Mouse (Mus musculus) spleen, adult 2 months (tissue): ENCODE results near the gene Prnd. TPM values are rescaled to one million over a fixed set of nuclear protein-coding genes. Genes with fewer than 3 reads are reported as not detected.

Source experiments
- DNase-seq, 2 experiments: peaks; one replicate each; pipeline versions ENCODE4 v3.0.0 to v3.0.0-alpha.2; 2012 to 2021; ENCODE audit warnings: low spot score in 2 of 2, low read depth in 1 of 2
- H3K27ac ChIP-seq: fragments of 200-500 bp; 2 replicates; pipeline ENCODE4 v1.5.1; 2012; ENCODE audit warnings: low read length, inconsistent platforms; ENCODE audit not compliant: insufficient read depth
- H3K27me3 ChIP-seq: fragments of 200-500 bp; 2 replicates; pipeline ENCODE4 v1.6.1; 2012; ENCODE audit warnings: mild to moderate bottlenecking, moderate library complexity, low read length, inconsistent platforms; ENCODE audit not compliant: control insufficient read depth, insufficient read depth
- H3K36me3 ChIP-seq: fragments of 200-500 bp; 2 replicates; pipeline ENCODE4 v1.6.1; 2012; ENCODE audit warnings: mild to moderate bottlenecking, low read length, inconsistent platforms; ENCODE audit not compliant: control insufficient read depth, insufficient read depth
- H3K4me1 ChIP-seq: fragments of 200-500 bp; 2 replicates; pipeline ENCODE4 v1.6.1; 2011; ENCODE audit warnings: inconsistent platforms; ENCODE audit not compliant: control insufficient read depth, insufficient read depth, insufficient read length
- H3K4me3 ChIP-seq: fragments of 200-500 bp; 2 replicates; pipeline ENCODE4 v1.5.1; 2011; ENCODE audit warnings: mild to moderate bottlenecking, inconsistent platforms; ENCODE audit not compliant: insufficient read depth, insufficient read length; ENCODE audit errors: extremely low read depth
- CTCF ChIP-seq: fragments of 200-500 bp; IDR thresholded peaks from 2 replicates; pipeline ENCODE4 v1.5.1; 2011; ENCODE audit warnings: mild to moderate bottlenecking, inconsistent platforms; ENCODE audit not compliant: insufficient read depth, insufficient read length, insufficient replicate concordance; ENCODE audit errors: extremely low read depth
- POLR2A ChIP-seq: fragments of 200-500 bp; IDR thresholded peaks from 2 replicates; pipeline ENCODE4 v1.6.1; 2011; ENCODE audit warnings: low read depth, low read length, inconsistent platforms
- WGBS: fragments of 180-500 bp; shearing (Covaris S2); methylation state at CpG from one replicate; pipeline ENCODE4 v1.1.7; 2018; 5-methylcytosine and 5-hydroxymethylcytosine counted together
- polyA plus RNA-seq: library from polyadenylated mRNA; depleted of rRNA; stranded (reverse); fragments of >200 nt; gene quantifications from 2 replicates; pipeline ENCODE4 v1.2.3, GENCODE M21; 2012

The Prnd gene
- polyA plus RNA-seq, 1 experiment = 1.4 TPM

GRCm38 (mm10) chr2:131994971-131995370, 44.3 kb downstream of the Prnd start:
- peaks cover 14% of the 10 kb centered on the region; the same call in 1 of the 2 replicates for H3K4me1 ChIP-seq
- peaks cover 34% of the 10 kb centered on the region for H3K36me3 ChIP-seq
- TF ChIP-seq CTCF = no peak
- TF ChIP-seq POLR2A = no peak
- no peak overlapping the region for H3K4me3 ChIP-seq
- peak overlapping the region; percentile 21; the same call in 1 of the 2 replicates for H3K27ac ChIP-seq
- no peaks in the 10 kb centered on the region for H3K27me3 ChIP-seq
- WGBS = 84% methylated on average over 6 of the region's 6 CpGs
- DNase-seq = no peak

DNA sequence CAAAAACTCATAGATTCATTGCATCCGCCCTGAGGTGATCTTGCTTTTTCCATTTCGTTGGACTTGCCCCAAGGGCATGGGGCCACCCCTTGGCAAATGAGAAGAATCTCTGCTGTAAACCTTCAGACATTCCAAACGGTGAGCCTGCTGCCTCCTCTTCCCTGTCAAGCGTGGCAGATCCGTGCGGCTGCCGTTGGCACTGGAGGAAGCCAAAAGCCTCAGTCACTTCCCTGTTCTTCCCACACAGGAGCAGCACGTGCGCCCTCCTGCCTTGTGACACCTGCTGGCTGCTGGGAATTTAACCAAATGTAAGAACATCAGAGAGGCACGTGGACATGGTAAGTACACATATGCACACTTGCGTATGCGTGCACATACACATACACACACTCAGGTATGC, 45.1 kb downstream of the Prnd start:
- no peak for TF ChIP-seq CTCF
- no peak for TF ChIP-seq POLR2A
- DNase-seq = no peak
- H3K36me3 ChIP-seq = peaks cover 37% of the 10 kb centered on the region
- no peaks in the 10 kb centered on the region for H3K27me3 ChIP-seq
- WGBS = 72% methylated on average over 12 of the region's 12 CpGs
- no peak overlapping the region for H3K4me3 ChIP-seq
- H3K27ac ChIP-seq = no peak overlapping the region
- peaks cover 14% of the 10 kb centered on the region; the same call in 1 of the 2 replicates for H3K4me1 ChIP-seq

- H3K4me1 ChIP-seq = peaks cover 14% of the 10 kb centered on the region; the same call in 1 of the 2 replicates
- DNase-seq = no peak
- peaks cover 40% of the 10 kb centered on the region for H3K36me3 ChIP-seq
- WGBS = 87% methylated on average over 7 of the region's 7 CpGs
- H3K27ac ChIP-seq = no peak overlapping the region
- H3K27me3 ChIP-seq = no peaks in the 10 kb centered on the region
- no peak for TF ChIP-seq CTCF
- no peak for TF ChIP-seq POLR2A
- no peak overlapping the region for H3K4me3 ChIP-seq
These were observed 45.7 kb downstream of the Prnd start for GRCm38 (mm10) chr2:131996369-131996768.

GRCm38 (mm10) chr2:131997356-131997755, 46.7 kb downstream of the Prnd start:
- Histone ChIP-seq H3K4me3 (no peak overlapping the region), H3K27ac (no peak overlapping the region), H3K27me3 (no peaks in the 10 kb centered on the region), H3K4me1 (peaks cover 10% of the 10 kb centered on the region; the same call in 1 of the 2 replicates), H3K36me3 (peaks cover 48% of the 10 kb centered on the region)
- WGBS = 60% methylated on average over 5 of the region's 5 CpGs
- no peak for DNase-seq
- TF ChIP-seq POLR2A = no peak
- TF ChIP-seq CTCF = no peak

- no peak for DNase-seq
- Histone ChIP-seq H3K4me1 (peaks cover 13% of the 10 kb centered on the region; the same call in 1 of the 2 replicates), H3K36me3 (peaks cover 56% of the 10 kb centered on the region), H3K27me3 (no peaks in the 10 kb centered on the region), H3K4me3 (no peak overlapping the region), H3K27ac (no peak overlapping the region)
- WGBS = 93% methylated on average over 13 of the region's 13 CpGs
- TF ChIP-seq POLR2A = no peak
These were observed 51.2 kb downstream of the Prnd start for GRCm38 (mm10) chr2:132001696-132002334.

- 48% methylated on average over 5 of the region's 5 CpGs for WGBS
- no peak for DNase-seq
- no peaks in the 10 kb centered on the region for H3K27me3 ChIP-seq
- H3K4me3 ChIP-seq = no peak overlapping the region
- peaks cover 57% of the 10 kb centered on the region for H3K36me3 ChIP-seq
- H3K4me1 ChIP-seq = peaks cover 26% of the 10 kb centered on the region; the same call in 1 of the 2 replicates
- TF ChIP-seq CTCF = no peak
- TF ChIP-seq POLR2A = no peak
- no peak overlapping the region for H3K27ac ChIP-seq
These were observed 53.3 kb downstream of the Prnd start for GRCm38 (mm10) chr2:132003916-132004315.

DNA sequence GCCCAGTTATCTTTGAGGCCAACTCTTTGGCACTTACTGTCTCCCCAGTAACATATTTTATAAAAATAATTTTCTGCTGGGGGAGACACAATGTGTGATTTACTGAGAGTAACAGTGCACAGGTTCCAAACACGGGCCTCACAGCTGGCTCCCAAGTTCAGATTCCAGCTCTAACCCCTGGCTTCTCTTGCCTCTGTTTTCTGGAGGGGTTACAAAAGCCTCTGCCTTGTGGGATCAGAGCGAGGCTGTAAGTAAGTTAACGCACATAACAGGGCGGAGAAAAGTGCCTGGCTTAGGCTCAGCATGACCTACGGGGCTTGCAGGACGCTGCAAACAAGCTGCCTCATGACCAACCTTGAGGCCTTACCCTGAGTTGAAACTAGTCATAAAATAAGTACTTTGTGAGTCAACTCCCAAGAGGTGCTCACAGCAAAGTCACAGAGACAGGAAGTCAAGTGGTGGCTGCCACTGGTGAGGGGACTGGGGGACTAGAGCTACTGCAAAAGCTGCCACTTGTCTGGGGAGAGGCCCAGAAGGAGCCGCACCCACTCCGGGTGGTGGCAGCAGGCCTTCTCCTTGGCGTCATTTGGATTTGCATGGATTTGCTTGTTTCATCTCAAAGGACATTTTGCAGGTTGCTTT, 54.0 kb downstream of the Prnd start:
- WGBS = 48% methylated on average over 9 of the region's 9 CpGs
- DNase-seq = peak in 1 of 2 experiments; percentile 40
- peak overlapping the region; percentile 56 for H3K27ac ChIP-seq
- peaks cover 26% of the 10 kb centered on the region; the same call in 1 of the 2 replicates for H3K4me1 ChIP-seq
- TF ChIP-seq POLR2A = no peak
- TF ChIP-seq CTCF = no peak
- H3K4me3 ChIP-seq = no peak overlapping the region
- no peaks in the 10 kb centered on the region for H3K27me3 ChIP-seq
- peaks cover 57% of the 10 kb centered on the region for H3K36me3 ChIP-seq
